Mouse (Mus musculus): ENCODE measurements around the gene Otud7b. TPM values are rescaled to one million over a fixed set of nuclear protein-coding genes. Genes with fewer than 3 reads are reported as not detected.
"Not testable (repeated sequence)": the region's sequence is repeated elsewhere in the genome, so short reads cannot be mapped to it uniquely, and the experiment has no call there.

Gene Otud7b
- total RNA-seq, 4 experiments from 2014 or later, result 38.1 to 40.1 (median 38.9) TPM

DNA sequence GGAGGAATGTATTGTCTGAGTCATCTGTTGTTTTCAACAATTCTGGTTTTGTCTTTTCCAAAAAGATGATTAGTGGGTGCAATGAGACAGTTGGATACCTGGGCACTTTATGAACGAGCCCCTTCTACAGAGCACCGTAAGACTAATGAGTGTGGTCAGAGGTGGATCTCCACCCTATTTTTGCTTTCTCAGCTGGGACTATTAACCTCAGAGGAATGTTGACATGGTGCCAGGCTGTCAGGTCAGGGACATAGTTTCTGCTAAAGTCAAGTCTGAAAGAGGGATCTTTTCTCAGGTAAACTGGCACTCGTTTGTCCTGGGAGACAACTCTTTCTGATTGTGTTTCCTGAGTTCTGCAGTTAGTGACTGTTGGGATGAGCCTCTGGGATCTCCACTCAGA, 30.7 kb downstream of the Otud7b start:
- DNase-seq (ENCODE audit: low spot score in 2 of 2), result no peak

DNA sequence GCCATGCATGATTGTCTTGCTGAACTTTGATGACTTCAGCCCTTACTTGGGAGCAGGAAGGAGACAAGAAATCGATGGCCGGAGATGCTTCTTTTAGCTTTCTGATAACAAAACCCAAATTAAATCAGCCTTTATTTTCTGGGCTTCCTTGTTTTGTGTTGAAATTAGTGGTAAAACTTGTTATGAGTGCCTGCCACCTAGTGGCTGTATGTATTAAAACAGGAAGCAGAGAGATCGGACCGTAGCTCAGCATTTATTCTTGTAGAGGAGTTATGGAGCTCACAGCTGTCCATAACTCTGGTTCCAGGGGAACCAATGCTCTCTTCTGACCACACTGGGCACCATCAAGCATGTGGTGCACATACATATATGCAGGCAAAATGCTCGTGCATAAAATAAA, 43.6 kb downstream of the Otud7b start:
- peak in 1 of 2 experiments; percentile 71 for DNase-seq (ENCODE audit: low spot score in 2 of 2)

DNA sequence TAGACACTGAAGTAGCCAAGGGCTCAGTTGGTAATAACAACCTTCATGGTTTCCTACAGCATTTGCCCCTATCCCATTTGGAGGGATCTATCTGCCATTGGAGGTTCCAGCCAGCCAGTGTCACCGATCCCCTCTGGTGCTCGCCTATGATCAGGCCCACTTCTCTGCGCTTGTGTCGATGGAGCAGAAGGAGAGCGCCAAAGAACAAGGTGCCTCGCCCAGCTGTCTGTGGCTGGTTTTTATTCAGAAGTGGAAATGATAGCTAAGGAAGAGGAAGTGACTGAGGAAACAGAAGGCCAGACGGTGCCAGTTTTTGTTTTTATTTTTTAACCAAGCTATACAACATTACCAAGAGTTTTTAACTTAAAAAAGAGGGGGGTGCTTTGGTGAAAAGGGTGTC, 47.5 kb downstream of the Otud7b start:
- no peak for DNase-seq (ENCODE audit: low spot score in 2 of 2)

DNA sequence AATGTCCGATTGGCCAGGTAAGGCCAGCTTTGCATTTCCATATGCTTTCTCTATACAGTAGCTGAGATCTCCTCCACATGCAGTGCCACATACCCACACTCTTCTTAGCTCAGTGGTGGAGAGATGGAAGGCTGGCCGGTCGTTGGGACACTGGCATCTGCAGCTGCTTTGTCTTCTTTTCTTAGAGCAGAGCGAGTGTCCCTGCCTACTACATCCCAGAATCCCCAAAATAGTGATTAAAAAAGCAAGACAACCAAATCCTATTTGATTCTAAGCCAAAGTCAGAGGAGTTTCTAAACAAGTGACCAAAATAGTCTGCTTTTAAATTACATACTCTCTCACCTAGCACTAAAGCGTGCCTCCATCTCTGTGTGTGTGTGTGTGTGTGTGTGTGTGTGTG, 48.3 kb downstream of the Otud7b start:
- DNase-seq (ENCODE audit: low spot score in 2 of 2), result no peak

DNA sequence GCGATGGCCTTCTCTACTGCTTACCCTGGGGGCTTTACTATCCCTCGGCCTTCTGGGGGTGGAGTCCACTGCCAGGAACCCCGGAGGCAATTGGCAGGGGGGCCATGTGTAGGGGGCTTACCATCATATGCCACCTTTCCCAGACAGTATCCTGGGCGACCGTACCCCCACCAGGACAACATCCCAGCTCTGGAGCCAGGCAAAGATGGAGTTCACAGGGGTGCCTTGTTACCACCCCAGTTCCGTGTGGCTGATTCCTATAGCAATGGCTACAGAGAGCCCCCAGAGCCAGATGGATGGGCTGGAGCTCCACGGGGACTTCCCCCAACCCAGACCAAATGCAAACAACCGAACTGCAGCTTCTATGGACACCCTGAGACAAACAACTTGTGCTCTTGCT, 51.2 kb downstream of the Otud7b start:
- DNase-seq (ENCODE audit: low spot score in 2 of 2), result no peak

DNA sequence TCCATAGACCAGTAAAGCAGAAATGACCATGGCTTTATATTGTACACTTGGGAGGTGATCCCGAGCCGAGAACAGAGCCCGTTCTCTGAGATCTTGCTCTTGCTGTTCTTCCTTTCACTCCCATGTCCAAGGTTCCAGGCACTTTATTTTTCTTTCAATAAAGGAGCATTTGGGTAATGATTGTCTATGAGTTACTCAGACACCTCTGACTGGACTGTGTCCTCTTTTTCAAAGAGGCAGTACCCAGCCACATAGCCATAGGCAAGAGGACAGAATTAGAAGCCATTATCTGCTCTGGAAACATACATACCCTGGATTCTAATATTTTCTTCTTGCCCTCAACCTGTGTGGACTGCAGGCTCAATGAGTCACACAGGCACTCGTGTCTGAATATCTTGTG, 55.5 kb downstream of the Otud7b start:
- DNase-seq (ENCODE audit: low spot score in 2 of 2), result no peak

DNA sequence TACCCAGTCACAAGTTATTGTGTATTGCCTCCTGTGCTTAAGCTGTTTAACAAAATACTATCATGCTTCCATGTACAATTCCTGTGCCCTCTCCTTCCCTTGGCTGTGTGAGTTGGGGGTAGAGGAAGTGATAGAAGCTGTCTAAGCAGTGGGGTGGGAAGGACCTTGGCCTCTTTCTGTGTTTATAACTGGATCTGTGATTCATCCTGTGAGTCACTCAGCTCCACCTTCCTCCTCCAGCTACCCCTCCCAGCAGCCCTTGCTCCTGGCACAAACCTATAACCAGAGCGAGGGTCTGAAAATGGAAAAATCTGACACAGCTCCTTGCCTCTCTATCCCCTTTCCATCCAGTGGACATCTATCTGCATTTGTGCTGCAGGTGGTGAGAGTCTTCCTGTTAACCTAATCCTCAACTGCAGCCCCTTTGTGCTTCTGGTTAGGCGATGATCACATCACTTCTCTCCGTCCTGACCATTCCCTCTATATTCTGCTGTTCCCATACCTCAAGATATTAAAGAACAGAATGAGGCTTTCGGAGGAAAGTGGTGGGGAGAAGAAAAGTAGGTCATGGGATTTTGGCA, 56.0 kb downstream of the Otud7b start:
- DNase-seq (ENCODE audit: low spot score in 2 of 2), result no peak

DNA sequence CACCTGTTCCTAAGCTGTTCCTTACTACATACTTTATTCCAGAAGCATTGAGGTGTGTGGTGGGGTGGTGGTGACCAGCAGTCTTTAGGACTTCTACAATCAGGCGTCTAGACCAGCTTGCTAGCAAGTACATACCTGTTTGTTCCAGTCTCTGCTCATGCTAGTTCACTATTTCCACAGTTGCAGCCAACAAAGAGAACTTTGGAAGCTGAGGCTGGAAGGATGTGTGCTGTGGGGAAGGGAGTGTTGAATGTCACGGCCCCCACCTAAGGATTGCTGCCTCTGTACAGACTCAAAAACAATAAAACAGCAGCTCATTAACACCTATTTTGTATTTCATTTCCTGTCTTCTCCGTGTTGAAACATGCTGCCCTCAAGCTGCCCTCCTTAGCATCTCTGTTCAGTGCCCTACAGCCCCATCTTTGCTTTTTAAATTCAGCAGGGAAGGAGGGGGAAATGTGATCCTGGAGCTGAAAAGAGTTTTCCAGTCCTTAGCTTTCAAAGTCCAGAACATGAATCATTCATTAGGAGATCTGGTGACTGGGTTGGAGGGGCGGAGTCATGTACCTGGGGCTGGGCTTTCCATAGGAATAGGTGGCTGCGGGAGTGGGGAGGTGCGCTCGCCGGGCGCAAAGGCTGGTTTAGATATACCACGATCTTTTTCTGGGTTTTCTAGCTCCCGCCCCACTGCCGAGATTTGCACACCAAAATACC, 56.6 kb downstream of the Otud7b start:
- no peak for DNase-seq (ENCODE audit: low spot score in 2 of 2)

DNA sequence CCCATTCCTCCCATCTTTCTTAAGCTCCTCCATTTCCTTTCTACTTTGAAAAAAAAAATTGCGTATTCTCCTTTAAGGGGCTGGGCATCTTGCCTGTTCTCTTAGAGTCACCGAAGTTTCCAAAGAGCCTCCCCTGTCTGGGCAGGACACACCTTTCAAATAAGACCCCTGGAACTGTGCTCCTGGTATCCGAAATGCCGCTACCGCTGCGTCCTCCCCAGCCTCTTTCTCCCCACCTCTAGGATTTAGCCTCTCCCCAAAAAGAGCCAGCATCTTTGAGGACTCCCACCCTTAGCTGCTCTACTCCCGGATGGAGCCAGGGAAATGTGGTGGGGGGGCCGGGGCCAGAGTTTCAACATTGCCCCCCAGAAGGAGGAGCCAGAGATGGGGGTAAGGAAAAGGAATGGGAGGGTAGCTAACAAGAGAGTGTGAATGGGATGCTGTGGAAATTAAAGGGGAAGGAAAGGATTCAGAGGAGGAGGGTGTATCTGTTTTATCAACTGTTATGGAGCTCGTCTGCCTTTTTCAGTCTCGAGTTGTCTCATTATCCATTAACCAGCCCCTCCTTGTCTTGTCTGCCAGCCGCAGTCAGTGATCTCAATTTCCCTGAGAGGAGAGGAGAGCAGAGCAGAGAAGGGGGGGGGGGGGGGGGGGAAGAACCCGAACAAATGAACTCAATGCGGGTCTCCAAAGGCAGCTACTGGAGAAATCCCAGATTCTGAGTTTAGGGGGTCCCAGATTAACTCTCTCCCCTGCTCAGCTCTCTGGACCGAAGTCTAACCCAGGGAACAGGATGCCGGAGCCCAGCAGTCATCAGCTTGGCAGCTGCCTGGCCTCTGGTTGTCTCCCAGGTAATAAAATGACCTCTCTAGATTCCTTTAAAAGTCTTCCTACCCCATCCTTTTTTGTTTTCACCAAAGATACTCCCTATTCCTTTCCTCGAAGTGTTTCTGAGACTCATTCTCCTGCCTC, 57.8 kb downstream of the Otud7b start, which contains the start of gene Mtmr11:
Gene Mtmr11 (plus strand): TSS at position 136 of the 972 bp plus-strand sequence.
- no peak for DNase-seq (ENCODE audit: low spot score in 2 of 2)

DNA sequence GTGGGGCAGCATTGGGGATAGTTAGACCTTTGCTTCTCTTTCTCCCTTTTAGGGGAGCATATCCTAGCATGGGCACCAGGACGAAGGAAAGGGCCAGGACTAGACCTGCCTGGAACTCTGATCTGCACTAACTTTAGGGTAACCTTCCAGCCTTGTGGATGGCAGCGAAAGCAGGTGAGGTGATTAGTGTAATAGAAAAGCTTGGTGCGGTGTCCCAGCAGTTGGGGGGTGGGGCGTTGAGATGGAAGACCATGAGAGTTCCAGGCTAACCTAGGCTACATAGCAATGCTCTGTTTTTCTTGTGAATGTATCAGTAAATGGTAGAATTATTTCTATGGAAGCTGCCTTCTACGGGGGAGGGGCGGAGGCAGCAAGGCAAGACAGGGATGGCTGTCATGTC, 58.7 kb downstream of the Otud7b start:
- no peak for DNase-seq (ENCODE audit: low spot score in 2 of 2)

DNA sequence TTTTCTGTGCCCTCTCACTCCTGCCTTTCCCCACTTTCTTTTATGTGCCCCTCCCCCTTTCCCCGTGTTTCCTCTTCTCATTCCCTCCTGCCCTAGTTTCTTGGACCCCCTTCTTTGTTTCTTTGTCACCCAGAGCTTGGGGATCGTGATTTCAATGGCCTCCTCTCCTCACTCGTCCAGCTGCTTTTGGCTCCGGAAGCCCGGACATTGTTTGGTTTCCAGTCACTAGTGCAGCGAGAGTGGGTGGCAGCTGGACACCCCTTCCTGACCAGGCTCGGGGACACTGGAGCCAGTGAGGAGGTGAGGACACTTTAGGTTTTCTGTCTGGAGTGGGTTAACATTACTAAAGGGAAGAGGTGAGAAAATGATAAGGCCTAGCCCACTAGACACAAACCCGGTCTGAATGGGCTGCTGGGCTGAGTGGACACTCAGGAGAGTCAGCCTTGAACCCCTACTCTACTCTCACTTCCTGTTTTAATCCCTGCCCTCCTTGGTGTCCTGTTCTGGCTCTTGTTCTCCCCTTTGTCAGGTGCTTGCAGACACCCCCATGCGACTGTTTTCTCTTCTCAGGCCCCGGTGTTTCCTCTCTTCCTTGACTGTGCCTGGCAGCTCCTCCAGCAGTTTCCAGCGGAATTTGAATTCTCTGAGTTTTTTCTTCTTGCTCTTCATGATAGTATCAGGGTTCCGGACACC, 64.3 kb downstream of the Otud7b start:
- DNase-seq (ENCODE audit: low spot score in 2 of 2), result no peak

DNA sequence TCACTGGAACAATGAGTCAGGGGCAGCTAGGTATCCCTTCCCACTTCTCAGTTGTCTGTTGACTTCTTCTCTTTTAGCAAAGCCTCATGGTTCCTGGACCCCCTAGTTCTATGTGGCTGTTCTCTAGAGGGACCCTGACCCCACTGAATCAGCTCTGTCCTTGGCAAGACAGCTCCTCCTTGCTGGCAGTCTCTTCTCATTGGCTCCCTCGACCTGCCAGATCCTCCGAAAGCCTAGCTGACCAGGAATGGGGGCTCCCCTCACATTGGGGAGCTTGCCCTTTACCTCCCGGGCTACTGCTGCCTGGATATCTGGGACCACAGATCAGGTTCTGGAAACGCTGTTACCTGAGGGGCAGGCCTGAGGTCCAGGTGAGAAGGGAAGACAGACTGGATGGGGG, 65.9 kb downstream of the Otud7b start:
- no peak for DNase-seq (ENCODE audit: low spot score in 2 of 2)

DNA sequence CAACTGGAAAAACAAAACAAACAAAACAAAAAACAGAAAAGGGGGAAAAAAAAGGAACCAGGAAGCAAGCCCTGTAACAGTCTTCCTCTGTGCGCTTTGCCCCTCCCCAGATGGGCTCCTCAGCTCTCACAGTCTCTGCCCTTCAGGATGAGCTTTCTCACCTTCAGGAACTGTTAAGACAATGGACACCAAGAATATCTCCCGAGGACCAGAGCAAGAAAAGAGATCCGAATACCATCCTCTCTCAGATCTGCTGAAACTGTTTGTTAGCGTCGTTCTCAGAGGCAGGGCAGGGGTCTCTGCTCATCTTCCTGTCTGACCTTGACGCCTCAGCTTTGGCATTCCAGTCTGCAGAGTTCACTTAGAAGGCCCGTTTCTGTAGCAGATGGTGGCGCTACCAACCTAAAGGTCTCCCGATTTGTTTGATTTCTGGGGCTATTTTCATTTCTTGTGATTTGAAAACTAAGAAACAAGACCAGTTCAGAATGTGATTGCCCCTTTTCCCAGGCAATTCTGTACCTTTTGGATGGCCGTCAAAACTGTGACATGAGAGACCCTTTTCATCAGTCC, 66.7 kb downstream of the Otud7b start:
- DNase-seq (ENCODE audit: low spot score in 2 of 2), result no peak

DNA sequence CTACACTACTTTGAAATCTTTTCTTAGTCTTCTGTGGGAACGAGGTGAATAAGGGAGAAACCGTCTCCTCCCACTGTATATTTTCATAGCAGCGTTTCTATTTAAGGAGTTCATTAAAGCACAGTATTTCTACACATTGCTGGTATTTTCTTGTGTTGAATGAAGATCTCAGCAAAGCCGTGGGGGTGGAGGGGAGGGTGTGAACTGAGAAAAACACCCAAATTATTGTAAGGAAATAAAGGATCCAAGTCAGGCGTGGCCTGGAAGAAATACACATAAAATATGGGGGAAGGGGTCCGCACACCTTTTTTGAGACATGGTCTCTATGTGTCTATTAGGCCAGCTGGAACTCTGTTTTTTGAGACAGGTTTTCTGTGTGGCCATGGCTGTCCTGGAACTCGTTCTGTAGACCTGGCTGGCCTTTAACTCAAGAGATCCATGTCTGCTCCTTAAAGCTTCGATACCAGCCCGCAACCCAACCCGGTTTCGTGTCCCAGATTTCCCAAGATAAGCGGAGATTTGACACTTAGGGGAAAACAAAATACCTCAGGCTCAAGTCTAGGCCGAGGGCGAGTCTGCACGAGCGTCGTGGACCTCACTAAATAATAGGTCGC, 67.4 kb downstream of the Otud7b start:
- DNase-seq (ENCODE audit: low spot score in 2 of 2), result no peak

DNA sequence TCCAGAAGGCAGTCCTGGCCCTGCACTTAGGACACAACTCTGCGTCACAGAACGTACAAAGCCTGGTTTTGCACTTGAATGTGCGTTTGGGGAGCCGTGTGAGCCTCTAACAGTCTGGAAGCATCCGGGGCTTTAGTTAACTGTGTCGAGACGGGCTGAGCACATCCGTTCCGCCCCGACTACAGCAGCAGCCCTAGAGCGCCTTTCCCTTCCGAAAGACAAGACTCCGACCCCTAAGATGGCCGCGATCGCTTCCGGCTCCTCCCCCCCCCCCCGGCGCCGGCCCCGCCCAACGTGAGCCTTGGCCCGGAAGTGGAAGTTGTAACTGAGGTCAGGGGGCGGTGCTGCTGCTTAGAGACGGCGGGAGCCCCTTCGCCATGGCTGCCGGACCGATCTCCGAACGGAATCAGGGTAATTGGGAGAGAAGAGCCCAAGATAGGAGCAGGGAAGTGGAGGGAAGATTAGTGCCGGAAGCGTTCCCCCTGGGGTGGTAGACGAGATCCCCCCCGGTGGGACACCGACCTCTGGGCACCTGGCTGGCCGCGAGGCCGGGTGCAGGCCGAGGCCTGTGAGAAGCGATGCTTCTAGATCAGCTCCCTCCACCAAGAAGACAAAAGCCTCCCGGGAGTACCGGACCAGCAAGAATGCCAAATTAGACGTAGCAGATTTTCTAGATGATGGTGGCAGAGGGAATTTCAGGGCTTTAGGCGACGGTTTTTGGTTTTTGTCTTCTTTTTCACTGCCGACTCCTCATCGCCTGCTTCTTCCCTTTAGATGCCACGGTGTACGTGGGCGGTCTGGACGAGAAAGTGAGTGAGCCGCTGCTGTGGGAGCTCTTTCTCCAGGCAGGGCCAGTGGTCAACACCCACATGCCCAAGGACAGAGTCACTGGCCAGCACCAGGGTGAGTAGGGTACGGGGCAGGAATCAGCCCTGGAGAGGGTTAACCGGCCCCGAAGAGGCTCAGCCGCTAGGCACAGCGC, 68.2 kb downstream of the Otud7b start, which contains the start of gene Sf3b4:
Gene Sf3b4 (plus strand): TSS at position 136 of the 982 bp plus-strand sequence.
- DNase-seq (ENCODE audit: low spot score in 2 of 2), result peak; percentile 84

DNA sequence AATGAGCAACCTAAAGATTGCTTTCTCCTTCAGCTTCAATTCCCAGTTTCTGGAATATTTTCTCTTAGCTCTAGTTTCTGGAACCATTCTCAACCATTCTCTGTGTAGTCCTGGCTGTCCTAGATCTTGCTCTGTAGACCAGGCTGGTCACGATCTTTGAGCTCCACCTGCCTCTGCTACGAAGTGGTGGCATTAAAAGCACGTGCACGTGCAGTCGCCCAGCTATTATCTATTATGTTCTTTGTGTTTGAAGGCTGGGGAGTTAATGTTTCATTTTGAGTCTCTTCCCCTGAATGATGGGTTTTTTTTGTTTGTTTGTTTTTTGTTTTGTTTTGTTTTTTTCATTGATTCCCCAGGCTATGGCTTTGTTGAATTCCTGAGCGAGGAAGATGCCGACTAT, 68.9 kb downstream of the Otud7b start:
- DNase-seq (ENCODE audit: low spot score in 2 of 2), result no peak

DNA sequence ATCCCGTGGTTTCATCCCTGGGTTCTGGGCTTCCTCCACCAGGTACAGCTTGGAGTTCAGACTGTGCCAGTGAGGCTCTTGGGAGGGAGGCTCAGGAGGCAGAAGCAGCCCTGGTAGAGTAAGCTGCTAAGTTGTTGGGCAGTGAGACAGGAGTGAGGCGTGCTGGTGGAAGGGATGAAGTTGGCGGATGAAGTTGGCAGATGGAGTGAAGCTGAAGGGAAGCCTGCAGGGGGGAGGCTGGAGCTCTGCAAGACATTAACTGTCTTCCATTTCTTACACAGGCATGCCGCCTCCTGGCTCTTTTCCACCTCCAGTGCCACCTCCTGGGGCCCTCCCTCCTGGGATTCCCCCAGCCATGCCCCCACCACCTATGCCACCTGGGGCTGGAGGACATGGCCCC, 69.7 kb downstream of the Otud7b start:
- not testable (repeated sequence) for DNase-seq (ENCODE audit: low spot score in 2 of 2)

DNA sequence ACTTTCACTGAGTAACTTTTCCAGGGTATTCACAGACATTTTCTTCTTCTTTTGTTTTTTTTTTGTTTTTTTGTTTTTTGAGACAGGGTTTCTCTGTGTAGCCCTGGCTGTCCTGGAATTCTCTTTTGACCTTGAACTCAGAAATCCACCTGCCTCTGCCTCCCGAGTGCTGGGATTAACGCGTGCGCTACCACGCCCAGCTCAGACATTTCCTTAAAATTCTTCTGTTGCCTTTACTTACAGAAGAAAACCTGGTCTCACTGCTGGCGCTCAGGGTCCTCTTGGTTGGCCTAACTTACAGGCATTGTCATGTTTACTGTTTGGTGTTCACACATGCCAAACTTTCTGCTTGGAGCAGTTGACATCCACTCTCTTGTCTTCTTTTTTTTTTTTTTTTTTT, 70.9 kb downstream of the Otud7b start:
- no peak for DNase-seq (ENCODE audit: low spot score in 2 of 2)

DNA sequence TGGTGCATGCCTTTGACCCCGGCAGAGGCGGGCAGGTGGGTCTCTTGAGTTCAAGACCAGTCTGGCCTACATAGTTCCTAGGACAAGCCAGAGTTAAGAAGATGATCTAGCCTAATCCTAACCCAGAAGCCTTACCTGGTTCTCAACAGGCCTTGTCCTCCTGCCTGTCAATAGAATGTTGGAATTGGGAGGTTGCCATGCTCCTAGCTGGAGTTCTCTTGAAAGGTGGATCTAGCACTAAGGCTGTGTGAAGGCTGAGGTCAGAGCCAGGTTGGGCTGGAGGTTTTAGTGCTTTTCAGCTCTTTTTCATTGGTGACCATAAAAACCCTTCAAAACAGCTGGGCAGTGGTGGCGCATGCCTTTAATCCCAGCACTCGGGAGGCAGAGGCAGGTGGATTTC, 74.1 kb downstream of the Otud7b start:
- no peak for DNase-seq (ENCODE audit: low spot score in 2 of 2)
